Mouse (Mus musculus) 416B (cell line): Measurements from ENCODE around the gene Mvd.

Experiments used
- DNase-seq: peaks from one replicate; pipeline ENCODE4 v3.0.0; 2011; ENCODE audit warnings: low read depth

Gene Mvd

DNA sequence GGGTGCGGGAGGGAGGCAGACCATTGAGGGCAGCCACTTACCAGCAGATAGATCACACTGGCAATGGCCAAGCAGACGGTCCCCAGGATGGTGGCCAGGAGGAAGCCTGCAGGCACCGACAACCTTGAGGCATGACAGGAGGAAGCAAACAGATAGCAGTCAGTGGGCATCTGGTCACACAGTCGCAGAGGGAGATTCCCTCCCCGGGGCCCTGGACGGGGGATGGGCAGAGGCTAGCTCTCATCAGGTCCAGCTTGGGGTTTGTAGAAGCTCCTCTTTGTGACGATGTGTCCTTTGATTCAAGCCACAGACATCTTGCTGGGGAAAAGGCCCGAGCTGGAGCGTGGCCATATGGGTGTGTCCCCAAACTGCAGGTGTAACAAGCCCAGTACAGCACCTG, 17.1 kb downstream of the Mvd start:
- no peak for DNase-seq

DNA sequence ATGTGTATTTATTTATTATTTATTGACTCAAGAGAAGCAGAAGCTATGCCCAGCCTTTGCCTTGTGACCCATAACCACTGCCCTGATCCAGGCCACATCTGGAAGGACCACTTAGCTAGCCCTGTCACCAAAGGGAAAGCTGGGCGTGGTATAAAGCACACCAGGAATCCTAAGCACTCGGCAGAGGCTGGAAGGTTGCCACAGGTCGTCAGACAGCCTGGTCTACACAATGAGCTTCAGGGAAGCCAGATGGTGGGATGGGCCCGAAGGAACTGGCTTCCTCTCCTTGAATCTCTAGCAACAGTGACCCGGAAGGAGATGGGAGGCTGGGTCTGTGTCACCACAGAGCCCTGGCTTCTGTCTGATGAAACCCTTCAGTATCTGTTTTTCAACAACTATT, 19.6 kb downstream of the Mvd start:
- no peak for DNase-seq

DNA sequence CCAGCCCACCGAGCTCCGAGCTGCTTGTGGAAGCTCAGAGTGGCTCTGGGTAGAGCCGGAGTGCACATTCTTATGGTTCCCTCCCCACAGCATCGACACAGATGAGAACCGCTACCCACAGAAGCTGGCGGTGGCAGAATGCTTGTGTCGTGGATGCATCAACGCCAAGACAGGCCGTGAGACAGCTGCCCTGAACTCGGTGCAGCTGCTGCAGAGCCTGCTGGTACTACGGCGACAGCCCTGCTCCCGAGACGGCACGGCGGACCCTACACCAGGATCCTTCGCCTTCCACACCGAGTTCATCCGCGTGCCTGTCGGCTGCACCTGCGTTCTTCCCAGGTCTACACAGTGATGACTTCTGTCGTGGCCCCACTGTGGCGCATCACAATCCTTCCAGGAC, 20.0 kb downstream of the Mvd start:
- no peak for DNase-seq

DNA sequence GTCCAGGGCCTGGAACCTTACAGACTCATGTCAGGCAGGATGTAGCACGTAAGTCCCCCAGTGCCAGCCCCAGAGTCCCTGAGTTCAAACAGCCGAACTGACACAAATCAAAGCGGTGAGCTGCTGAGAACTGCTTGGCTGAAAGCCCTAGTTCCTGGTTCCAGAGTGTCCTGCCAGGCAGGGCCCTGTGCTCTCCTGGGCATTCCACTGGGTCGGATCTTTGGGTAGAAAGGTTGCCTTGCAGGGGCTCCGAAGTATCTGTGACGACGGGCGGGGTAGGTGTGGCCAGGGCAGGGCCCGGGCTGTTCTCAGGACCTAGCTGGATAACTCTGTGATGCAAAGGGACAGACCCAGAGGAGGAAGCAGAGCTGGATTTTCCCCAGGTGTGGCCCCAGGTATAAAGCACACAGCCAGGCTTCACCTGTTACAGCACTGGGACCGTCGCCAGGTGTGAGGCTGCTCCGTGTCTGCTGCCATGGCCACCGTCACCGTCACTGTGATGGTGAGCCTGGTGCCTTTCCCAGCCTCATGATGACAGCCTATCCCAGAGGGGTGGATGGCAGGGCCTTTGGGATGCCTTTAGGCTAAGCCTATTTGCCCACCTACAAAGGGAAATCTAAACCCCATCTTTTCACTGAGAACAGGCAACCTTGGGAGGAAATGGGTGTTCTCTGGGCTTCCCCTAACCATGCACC, 21.7 kb downstream of the Mvd start, which contains the start of gene Il17c:
Gene Il17c, plus strand, starts transcription at position 645 of the 695 bp plus-strand sequence.
- DNase-seq: no peak

DNA sequence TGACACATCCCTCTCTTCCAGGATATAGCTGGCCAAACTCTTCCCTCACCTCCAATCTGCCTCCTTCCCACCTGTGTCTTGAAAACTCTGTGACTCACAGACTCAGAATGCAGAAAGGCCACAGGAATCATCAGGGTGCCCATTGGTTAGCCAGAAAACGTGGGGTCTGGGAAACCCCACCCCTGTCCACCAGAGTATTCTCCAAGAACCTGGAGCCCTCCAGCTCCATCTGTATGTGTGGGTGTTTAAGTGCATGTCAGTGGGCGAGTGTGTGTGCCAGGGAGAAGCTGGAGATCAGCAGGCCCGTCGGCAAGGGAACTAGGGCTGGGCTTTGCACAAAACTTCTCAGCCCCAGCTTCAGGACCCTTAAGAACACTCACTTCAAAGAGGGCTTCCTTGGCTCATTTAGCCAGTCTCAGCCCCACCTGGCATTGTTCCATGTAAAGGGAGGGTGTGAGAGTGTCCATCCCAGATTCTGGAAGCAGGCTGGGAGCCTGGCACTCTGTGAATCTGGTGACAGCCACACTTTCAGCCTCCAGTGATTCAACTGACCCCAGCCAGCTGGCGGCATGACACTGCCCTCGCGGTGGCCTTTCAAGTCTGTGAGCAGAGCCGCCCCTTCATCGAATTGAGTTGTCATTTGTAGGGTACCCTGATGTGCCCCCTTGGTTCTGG, 23.2 kb downstream of the Mvd start:
- no peak for DNase-seq

DNA sequence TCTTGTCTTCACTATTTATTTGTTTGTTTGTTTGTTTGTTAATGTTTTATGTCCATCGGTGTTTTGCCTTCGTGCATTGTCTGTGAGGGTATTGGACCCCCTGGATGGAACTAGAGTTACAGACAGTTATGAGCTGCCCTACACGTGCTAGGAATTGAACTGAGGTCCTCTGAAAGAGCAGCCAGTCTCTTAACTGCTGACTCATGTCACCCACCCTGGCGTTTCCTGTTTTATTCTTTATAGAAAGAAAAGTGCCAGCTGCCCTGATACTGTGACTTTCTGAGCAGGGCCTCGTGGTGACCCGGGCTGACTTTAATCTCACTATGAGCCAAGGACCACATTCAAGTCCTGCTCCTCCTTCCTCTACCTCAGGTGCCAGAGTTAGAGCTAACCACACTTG, 27.7 kb downstream of the Mvd start:
- peak; percentile 59 for DNase-seq

DNA sequence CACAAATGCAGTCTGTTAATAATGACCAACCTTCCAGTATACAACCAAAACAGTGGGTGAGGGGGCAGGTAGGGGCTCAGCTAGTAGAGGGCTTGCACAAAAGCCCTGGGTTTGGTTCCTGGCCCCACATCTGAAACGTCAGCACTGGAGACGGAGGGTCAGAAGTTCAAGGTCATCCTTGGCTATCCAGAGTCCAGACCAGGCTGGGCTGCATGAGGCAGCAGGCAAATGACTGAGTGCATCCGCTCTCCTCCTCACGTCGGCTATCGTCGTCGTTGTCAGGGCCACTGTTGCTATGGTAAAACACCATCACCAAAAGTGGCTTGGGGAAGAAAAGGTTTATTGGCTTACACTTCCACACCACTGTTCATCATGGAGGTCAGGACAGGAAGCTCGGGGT, 28.9 kb downstream of the Mvd start:
- DNase-seq: no peak

DNA sequence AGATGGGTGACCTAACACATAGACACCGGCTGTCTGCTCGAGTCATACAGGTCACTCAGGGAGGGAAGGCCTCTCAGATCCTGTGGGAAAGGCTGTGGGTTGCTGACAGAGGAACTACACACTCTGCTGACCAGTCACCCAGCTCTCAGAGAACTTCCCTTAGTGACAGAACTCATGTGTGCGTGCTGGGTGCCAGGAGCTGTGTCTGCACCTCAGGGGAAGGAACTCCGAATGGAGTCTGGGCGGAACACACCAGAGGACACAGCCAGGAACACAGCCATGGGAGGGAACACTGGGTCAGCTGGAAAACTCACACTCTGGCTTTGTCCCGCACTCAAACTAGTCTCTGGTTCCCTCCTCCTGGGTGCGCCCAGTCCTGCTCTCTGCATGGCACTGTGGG, 35.5 kb downstream of the Mvd start:
- no peak for DNase-seq

DNA sequence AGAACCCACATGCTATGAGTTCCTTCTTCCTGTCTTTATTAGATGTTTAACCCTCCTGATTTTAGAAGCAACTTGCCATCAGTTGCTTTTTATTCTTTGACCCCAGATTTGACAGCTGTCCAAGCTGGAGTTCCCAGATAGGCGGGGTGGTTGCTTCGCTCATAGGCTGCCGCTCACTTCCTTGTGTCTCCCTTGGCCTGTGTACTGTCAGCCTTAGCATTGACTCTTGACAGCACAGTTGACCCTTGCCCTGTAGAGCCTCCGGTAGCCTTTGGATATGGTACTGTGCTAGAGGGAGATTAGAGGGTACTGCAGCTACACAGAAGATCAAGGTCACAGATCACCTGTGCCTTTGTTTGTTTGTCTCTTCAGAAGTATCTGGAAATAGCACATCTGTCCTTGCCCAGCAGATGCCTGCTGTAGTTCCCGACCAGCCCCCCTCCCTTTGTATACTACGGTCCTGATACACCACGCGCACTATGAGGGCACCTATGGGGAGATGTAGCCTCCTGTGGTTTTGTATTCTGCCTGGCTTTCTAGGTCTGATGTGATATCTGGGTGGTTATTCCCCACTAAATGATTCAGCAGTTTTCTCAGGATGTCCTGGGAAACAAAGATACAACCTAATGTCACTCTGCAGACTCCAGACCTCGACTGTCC, 37.9 kb downstream of the Mvd start:
- DNase-seq: peak; percentile 48

DNA sequence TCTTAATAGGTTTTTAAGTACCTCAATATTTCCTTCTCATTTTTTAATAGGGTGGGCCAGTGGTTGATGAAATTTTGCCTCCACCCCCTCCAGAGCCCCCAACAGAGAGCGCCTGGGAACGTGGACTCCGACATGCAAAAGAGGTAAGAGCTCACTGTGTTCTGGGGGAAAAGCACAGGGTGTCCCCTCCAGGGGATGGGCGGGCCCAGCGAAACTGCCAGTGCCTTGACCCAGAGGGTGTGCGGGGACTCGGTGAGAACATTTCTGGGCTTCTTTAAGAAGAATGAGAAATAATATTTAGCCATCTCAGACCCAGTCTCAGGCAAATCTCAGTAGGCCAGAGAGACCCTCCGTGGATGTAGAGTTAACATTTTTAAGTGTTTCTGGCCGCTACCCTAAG, 45.0 kb downstream of the Mvd start:
- DNase-seq: no peak

DNA sequence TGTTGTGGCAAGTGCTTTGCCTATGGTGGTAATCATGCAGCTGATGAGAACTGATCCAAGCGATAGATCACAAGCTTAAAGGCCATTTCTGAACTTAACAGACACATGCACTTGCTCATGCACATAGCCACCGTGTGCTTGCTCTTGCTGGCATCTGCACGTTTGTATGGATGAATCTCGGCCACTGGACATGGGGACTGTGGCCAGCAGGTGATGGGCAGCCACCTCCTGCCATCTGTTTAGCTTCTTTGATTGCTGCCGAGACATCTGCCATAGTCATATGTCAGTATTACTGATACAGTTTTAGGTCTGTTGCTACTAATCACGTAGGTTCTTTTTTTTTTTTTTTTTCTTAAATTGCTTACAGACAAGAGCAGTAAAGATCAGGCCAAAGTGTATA, 47.9 kb downstream of the Mvd start:
- no peak for DNase-seq

DNA sequence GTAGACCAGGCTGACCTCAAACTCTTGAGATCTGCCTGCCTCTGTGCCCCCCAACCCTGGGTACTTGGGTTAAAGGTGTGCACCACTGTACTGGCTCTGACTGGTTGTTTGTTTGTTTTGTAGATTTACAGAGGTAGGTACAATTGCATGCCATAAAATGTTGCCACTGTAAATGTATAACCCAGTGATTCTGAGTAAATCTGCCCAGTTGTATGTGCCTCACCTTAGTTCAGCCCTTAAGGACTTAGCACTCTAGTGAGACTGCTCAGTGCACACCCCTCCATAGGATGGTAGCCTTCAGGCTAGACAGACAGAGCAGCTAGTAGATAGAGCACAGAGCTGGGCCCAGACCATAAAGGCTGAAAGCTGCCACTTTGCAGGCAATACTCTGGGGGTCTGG, 49.5 kb downstream of the Mvd start:
- no peak for DNase-seq

DNA sequence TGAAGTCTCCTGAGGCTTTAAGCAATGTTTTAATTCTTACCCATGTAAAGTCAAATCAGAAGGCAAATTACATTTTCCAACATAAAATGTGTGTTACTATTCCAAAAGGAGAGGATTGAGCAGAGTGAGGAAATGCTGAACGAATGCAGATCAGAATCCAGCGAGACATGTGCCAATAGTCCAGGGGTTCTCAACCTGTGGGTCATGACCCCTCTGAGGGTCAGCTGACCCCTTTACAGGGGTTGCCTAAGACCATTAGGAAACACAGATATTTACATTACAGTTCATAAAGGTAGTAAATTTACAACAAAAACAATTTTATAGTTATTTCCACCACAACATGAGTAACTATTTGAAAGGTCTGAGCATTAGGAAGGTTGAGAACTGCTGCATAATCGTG, 52.5 kb downstream of the Mvd start:
- no peak for DNase-seq

DNA sequence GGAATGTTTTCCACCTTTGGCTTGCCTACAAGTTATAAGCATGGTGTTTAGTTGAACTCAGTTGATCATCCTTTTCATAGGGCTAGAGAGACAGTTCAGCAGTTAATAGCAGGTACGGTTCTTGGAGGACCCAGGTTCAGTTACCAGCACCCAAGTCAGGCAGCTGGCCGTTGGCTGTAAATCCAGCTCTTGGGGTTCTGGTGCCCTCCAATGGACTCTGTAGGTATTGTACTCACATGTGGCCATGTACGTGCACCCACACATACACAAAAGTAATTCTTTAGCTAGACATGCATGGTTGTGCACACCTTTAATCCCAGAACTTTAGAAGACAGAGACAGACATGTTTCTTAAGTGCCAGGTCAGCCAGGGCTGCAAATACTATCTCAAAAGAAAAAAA, 53.9 kb downstream of the Mvd start:
- DNase-seq: peak; percentile 34
